Mouse (Mus musculus) lung, embryonic 16.5 days (tissue): ENCODE data around the gene Jmjd8. TPM values are rescaled to one million over a fixed set of nuclear protein-coding genes. Genes with fewer than 3 reads are reported as not detected.
A peak's percentile ranks its signal among the peaks of the same experiment; 100 is the strongest.
"Not testable (repeated sequence)": the region's sequence is repeated elsewhere in the genome, so short reads cannot be mapped to it uniquely, and the experiment has no call there.

ENCODE experiments used
- ATAC-seq: fragments of 200-750 bp; cut with Nextera tagmentation; 2 replicates; pipeline ENCODE4 v1.8.0; 2017; ENCODE audit warnings: low read depth, mild to moderate bottlenecking, moderate library complexity
- H3K27ac ChIP-seq: fragments of 300-500 bp; sonication (generic); 2 replicates; pipeline ENCODE4 v1.5.1; 2014; ENCODE audit warnings: mild to moderate bottlenecking, control low read depth, low read length
- H3K27me3 ChIP-seq: fragments of 300-500 bp; sonication (generic); 2 replicates; pipeline ENCODE4 v1.6.1; 2014; ENCODE audit warnings: low read depth, low read length, mixed read lengths; ENCODE audit not compliant: control insufficient read depth, insufficient read depth
- H3K36me3 ChIP-seq: fragments of 300-500 bp; sonication (generic); 2 replicates; pipeline ENCODE4 v1.6.1; 2014; ENCODE audit warnings: low read length; ENCODE audit not compliant: control insufficient read depth, insufficient read depth
- H3K4me1 ChIP-seq: fragments of 300-500 bp; sonication (generic); replicated peaks from 2 replicates; pipeline ENCODE4 v1.6.1; 2014; ENCODE audit warnings: low read length, mixed read lengths; ENCODE audit not compliant: control insufficient read depth, insufficient read depth
- H3K4me2 ChIP-seq: fragments of 300-500 bp; sonication (generic); 2 replicates; pipeline ENCODE4 v1.6.1; 2014; ENCODE audit warnings: low read depth, low read length, control low read depth
- H3K4me3 ChIP-seq: fragments of 300-500 bp; sonication (generic); 2 replicates; pipeline ENCODE4 v1.5.1; 2014; ENCODE audit warnings: mild to moderate bottlenecking, low read length, control low read depth
- H3K9ac ChIP-seq: fragments of 300-500 bp; sonication (generic); 2 replicates; pipeline ENCODE4 v1.6.1; 2014; ENCODE audit warnings: low read length, control low read depth
- H3K9me3 ChIP-seq: fragments of 300-500 bp; sonication (generic); 2 replicates; pipeline ENCODE4 v1.6.1; 2016; ENCODE audit warnings: low read length; ENCODE audit not compliant: control insufficient read depth
- WGBS: fragments of 180-500 bp; shearing (Covaris S2); extraction: QIAGEN DNeasy Blood & Tissue Kit; methylation state at CpG from one replicate; pipeline ENCODE4 v1.1.7; 2014; 5-methylcytosine and 5-hydroxymethylcytosine counted together
- polyA plus RNA-seq: library from polyadenylated mRNA; unstranded; fragments of >200 nt; fragmentation: Nextera tagmentation; extraction: Ambion mirVana; gene quantifications from 2 replicates; pipeline ENCODE4 v1.2.1, GENCODE M21; 2015

The Jmjd8 gene
- polyA plus RNA-seq, 1 experiment from 2014 or later = 55.4 TPM

DNA sequence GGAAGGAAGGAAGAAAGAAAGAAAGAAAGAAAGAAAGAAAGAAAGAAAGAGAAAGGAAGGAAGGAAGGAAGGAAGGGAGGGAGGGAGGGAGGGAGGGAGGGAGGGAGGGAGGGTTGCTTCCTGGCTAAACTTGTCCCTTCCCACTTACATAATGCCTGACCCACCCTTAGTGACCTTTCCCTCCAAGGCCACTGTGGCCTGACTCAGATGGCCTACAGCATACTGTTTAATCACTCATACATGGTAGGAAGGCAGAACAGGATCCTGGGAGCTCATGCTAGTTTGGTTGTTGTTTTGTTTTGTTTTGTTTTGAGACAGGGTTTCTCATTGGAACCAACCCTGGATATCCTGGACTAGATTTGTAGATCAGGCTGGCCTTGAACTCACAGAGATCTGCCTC, 42.9 kb downstream of the Jmjd8 start:
- H3K9ac ChIP-seq, H3K4me2 ChIP-seq, H3K27ac ChIP-seq, H3K27me3 ChIP-seq, H3K4me3 ChIP-seq, ATAC-seq, H3K9me3 ChIP-seq, H3K36me3 ChIP-seq: not testable (repeated sequence)
- H3K4me1 ChIP-seq = peaks cover 24% of the 10 kb centered on the region

DNA sequence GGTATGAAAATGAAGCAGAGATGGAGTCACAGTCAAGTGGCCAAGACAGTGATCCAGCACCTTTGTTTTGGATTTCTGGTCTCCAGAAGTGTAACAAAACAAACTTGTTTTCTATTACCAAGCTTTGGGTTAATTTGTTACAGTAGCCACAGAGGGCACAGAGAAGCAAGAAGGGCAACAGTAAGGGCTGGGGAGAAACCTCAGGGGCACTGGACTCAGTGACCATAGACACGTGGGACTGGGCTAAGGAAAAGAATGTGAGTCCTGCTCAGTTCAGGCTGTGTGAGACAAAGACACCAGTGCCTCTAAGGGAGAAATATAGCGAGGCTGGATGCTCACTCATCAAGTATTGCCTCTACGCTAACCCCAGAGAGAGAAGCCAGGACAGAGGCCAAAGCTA, 44.0 kb downstream of the Jmjd8 start:
- WGBS = 83% methylated on average over 3 of the region's 3 CpGs
- Histone ChIP-seq H3K27ac (no peak overlapping the region), H3K9ac (no peak overlapping the region), H3K4me1 (peaks cover 24% of the 10 kb centered on the region), H3K36me3 (no peaks in the 10 kb centered on the region), H3K4me2 (no peak overlapping the region), H3K27me3 (no peaks in the 10 kb centered on the region), H3K4me3 (no peak overlapping the region), H3K9me3 (no peaks in the 10 kb centered on the region)
- ATAC-seq = no peak

DNA sequence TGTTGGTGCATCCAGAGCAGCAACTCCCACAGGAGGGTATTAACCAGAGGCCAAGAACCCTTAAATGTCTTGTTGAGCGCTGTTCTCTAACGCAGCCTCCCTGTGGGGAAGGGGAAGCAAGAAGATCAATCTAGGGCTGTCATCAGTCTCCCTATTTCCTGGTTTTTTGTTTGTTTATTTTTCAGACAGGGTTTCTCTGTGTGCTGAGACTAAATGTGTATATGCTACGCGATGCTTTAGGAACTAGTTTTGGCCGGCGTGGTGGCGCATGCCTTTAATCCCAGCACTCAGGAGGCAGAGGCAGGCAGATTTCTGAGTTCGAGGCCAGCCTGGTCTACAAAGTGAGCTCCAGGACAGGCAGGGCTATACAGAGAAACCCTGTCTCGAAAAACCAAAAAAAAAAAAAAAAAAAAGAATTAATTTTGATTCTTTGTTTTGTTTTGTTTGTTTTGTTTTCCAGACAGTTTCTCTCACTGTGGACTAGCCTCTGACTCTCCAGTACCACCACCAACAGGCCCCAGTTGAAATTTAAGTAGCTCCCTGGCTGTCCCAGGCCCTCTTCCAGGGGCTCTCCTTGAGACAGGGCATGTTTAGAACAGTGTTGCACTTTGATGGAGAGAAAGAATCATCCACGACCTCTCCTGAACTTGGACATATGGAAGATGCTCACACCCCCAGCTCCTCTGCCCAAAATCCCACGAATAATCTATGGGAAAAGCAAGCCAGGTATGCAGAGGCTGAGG, 44.9 kb downstream of the Jmjd8 start:
- peaks cover 24% of the 10 kb centered on the region for H3K4me1 ChIP-seq
- WGBS = 68% methylated on average over 11 of the region's 11 CpGs
- H3K4me3 ChIP-seq = peak overlapping the region; percentile 87; the same call in 1 of the 2 replicates
- peak overlapping the region; percentile 85; the same call in 1 of the 2 replicates for H3K9ac ChIP-seq
- H3K4me2 ChIP-seq = peak overlapping the region; percentile 91
- ATAC-seq = no peak
- no peaks in the 10 kb centered on the region for H3K27me3 ChIP-seq
- no peaks in the 10 kb centered on the region; the same call in 1 of the 2 replicates for H3K36me3 ChIP-seq
- no peaks in the 10 kb centered on the region for H3K9me3 ChIP-seq
- H3K27ac ChIP-seq = no peak overlapping the region

DNA sequence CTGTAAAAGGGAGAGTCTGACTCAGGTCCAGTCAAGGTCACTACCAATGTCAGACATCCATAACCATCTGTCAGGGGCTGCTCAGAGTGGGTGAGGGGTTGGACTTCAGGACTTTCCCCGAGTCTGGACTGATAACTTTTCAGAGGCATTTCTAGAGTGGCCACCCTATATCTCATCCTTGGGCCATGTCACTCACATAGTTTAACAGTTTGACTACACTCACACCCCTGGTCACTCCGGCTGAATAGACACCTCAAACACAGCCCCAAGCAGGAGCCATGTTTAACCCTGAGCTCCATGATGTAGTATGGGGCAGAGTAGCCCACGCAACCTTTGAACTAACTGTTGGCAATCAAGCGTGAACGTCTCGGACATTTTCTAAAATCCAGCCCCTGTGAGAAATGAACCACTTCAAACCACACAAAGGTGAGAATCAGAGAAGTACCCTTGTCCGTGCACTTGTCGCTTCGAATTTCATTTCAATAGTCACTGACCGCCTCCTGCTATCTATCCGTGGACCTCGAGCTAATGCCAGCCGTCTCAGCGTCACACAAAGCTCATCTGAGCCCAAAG, 45.6 kb downstream of the Jmjd8 start:
- Histone ChIP-seq H3K4me3 (peak overlapping the region; percentile 87), H3K9ac (peak overlapping the region; percentile 85), H3K27ac (peak overlapping the region; percentile 92), H3K4me2 (peak overlapping the region; percentile 91), H3K9me3 (no peaks in the 10 kb centered on the region), H3K36me3 (no peaks in the 10 kb centered on the region; the same call in 1 of the 2 replicates), H3K27me3 (no peaks in the 10 kb centered on the region), H3K4me1 (peaks cover 19% of the 10 kb centered on the region)
- no peak for ATAC-seq
- 4% methylated on average over 14 of the region's 14 CpGs for WGBS

DNA sequence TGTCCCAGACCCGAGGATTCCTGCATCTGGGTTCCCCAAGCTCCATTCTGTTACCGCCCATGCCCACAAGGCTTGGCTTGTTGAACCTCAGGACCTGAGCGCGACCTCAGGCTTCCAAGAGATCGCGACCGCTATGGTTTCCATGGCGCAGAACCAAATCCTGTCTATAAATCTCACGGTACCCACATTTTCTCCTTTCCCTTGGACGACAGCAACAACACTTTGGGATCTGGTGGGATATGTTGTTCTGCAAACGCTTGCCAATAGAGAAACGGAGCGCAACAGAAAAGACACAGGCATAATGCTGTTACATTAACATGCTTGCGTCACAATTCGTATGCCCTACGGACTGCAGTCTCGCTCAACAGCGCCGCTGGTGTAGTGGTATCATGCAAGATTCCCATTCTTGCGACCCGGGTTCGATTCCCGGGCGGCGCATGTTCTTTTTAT, 46.1 kb downstream of the Jmjd8 start, which contains the start of gene Mettl26:
Gene Mettl26, plus strand, starts transcription at position 354 of the 450 bp plus-strand sequence.
- ATAC-seq = peak; percentile 85

DNA sequence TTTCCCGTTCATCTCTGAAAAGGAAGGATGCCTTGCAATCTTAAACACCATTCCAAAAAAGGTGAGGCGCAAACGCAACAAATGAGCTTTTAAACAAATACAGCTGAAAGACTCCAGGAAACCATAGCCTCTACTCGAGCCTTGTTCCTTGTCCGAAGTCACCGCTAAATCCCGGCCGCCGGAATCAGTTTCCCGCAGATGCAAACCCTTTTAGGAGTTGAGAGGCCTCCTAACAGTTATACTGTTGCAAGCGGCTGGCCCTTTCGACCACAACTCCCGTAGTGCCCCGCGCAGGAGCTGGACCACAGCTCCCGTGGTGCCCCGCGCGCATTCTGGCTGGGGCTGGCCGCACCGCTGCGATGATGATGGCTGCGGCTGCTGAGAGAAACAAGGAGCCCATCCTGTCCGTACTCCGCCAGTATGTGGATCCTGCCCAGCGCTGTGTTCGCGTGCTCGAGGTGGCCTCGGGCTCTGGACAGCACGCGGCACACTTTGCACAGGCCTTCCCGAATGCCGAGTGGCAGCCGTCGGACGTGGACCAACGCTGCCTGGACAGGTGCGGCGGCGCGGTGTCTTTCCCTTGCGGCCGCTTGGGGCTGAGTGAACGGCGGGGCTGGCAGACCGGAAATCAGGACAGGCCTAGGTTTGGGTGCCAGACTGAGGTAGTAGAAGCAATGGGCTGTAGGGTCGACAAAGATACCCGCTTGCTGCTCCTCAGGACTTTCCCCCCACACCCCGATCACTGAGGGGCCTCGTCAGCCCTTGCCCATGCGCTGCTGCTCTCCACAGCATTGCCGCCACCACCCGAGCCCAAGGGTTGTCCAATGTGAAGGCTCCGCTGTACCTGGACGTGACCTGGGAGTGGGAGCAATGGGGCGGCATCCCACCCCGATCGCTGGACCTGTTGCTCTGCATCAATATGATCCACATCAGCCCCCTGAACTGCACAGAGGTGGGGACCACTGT, 46.8 kb downstream of the Jmjd8 start:
- Histone ChIP-seq H3K4me3 (peak overlapping the region; percentile 87), H3K4me2 (peak overlapping the region; percentile 91), H3K36me3 (peaks cover 2% of the 10 kb centered on the region; the same call in 1 of the 2 replicates), H3K9me3 (no peaks in the 10 kb centered on the region), H3K9ac (peak overlapping the region; percentile 85), H3K4me1 (peaks cover 19% of the 10 kb centered on the region), H3K27ac (peak overlapping the region; percentile 92), H3K27me3 (no peaks in the 10 kb centered on the region)
- WGBS = under 1% methylated on average over 59 of the region's 59 CpGs
- ATAC-seq = peak; percentile 95

More for the DNA sequence above, 46.1 kb downstream of the Jmjd8 start, which contains the start of gene Mettl26:
- Histone ChIP-seq H3K4me3 (peak within 1 kb of the TSS; percentile 87), H3K4me1 (peaks cover 19% of the 10 kb centered on the region), H3K4me2 (peak within 1 kb of the TSS; percentile 91), H3K9me3 (no peaks in the 10 kb centered on the region), H3K36me3 (peaks cover 2% of the 10 kb centered on the region; the same call in 1 of the 2 replicates), H3K9ac (peak within 1 kb of the TSS; percentile 85), H3K27ac (peak within 1 kb of the TSS; percentile 92), H3K27me3 (no peaks in the 10 kb centered on the region)
- under 1% methylated on average over 25 of the region's 25 CpGs for WGBS

DNA sequence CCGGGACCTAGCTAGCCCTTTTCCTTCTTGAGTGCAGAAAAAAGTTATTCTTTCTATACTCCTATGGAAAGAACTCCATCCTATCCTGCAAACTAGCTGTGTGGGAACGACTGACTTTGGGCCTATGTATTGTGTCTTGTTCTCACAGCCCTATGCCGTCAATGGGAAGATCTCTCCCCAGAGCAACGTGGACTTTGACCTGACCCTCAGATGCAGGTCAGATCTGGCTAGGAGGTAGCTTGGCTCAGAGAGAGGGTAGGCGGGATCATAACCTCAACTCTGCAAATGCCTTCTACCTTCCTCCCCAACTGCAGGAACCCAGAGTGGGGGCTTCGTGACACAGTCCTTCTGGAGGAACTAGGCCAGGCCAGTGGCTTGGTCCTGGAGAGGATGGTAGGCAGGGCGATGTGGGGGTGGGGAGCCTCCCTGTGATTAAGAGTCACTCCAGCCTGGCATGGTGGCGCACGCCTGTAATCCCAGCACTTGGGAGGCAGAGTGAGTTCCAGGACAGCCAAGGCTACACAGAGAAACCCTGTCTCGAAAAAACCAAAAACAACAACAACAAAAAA, 47.8 kb downstream of the Jmjd8 start:
- Histone ChIP-seq H3K27ac (no peak overlapping the region), H3K4me1 (peaks cover 19% of the 10 kb centered on the region), H3K27me3 (no peaks in the 10 kb centered on the region), H3K4me3 (peak overlapping the region; percentile 87), H3K9ac (peak overlapping the region; percentile 85), H3K4me2 (peak overlapping the region; percentile 91), H3K9me3 (no peaks in the 10 kb centered on the region), H3K36me3 (peaks cover 2% of the 10 kb centered on the region; the same call in 1 of the 2 replicates)
- 56% methylated on average over 10 of the region's 10 CpGs for WGBS
- no peak for ATAC-seq

DNA sequence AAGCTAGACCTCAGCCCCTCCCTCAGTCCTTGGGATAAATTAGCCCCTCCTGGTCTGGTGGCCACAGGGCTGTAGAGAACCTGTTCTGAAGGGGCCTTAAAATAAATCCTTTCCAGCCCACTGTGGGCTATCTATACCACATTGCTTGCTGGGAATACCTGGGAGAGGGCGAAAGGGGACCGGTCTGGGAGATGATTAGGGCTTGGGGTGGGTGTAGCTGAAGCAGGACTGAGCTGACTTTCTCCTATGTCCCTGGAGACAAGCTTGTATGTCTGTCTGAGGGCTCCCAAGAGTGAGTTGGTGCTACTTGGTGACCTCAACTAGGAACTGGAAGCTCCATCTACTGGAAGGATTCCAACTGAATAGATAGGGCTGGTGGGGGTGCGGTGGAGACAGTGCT, 48.4 kb downstream of the Jmjd8 start:
- no peak overlapping the region for H3K4me3 ChIP-seq
- ATAC-seq = no peak
- H3K27ac ChIP-seq = no peak overlapping the region
- 85% methylated on average over 3 of the region's 3 CpGs for WGBS
- H3K9me3 ChIP-seq = no peaks in the 10 kb centered on the region
- no peak overlapping the region for H3K9ac ChIP-seq
- H3K27me3 ChIP-seq = no peaks in the 10 kb centered on the region
- H3K36me3 ChIP-seq = peaks cover 2% of the 10 kb centered on the region; the same call in 1 of the 2 replicates
- peaks cover 19% of the 10 kb centered on the region for H3K4me1 ChIP-seq
- no peak overlapping the region for H3K4me2 ChIP-seq
